Mouse (Mus musculus): ENCODE results near the gene Atf3. TPM values are rescaled to one million over a fixed set of nuclear protein-coding genes. Genes with fewer than 3 reads are reported as not detected.

Gene Atf3
- total RNA-seq, 2 experiments from 2014 or later = 0.52 to 0.67 TPM

DNA sequence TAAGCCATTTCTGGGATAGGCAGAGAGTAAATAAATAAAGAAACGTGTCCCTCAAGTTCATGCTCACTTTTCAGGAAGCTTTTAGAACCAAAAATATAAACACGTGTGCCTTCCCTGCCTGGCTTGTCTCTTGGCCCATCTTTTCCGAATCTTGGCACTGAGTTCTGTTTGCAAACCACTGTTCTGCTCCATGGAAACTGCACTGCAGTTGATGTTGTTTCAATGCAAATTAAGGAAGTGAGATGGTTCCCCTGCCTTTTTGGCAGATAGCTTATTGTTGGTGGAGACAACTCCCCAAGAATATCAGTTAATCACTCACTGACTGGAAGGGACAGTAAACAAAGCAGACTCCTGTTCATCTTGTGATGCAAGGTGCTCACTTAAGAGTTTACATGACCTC, 95.1 kb downstream of the Atf3 start:
- no peak for DNase-seq (ENCODE audit: low spot score in 2 of 2)
- no peak overlapping the region for H3K27ac ChIP-seq
- H3K4me3 ChIP-seq = no peak overlapping the region
- no peak for TF ChIP-seq CTCF (conservative IDR thresholded peaks at IDR 0.05)

Other genes with a start within 250 kb of the Atf3 start
- 1 to 10 TPM; 1.6 to 1.7 TPM for gene Vash2, start 238.7 kb downstream of the Atf3 start, total RNA-seq (2021)
- gene Flvcr1, start 191.9 kb downstream of the Atf3 start, total RNA-seq (2021) = 10 to 100 TPM; 16.9 to 18.9 TPM
- not detected for gene Spata45, start 181.4 kb downstream of the Atf3 start, total RNA-seq (2021)
- 10 to 100 TPM; 38.4 to 48.7 TPM for gene Tatdn3, start 155.1 kb downstream of the Atf3 start, total RNA-seq (2021)
- gene Nsl1, start 155.0 kb downstream of the Atf3 start, total RNA-seq (2021) = 1 to 10 TPM in 1 of 2 experiments, under 1 TPM in 1; 0.87 to 1.3 TPM
- 1 to 10 TPM in 1 of 2 experiments, under 1 TPM in 1; 0.98 to 1.7 TPM for gene Batf3, start 120.2 kb downstream of the Atf3 start, total RNA-seq (2021)
- not detected for gene Fam71a, start 53.2 kb downstream of the Atf3 start, total RNA-seq (2021)
- 10 to 100 TPM; 61.5 to 70.8 TPM for gene Nenf, start 100.2 kb upstream of the Atf3 start, total RNA-seq (2021)
- gene Tmem206, start 107.9 kb upstream of the Atf3 start, total RNA-seq (2021) = 1 to 10 TPM; 8.0 to 8.7 TPM
- gene Ppp2r5a, start 185.2 kb upstream of the Atf3 start, total RNA-seq (2021) = 10 to 100 TPM; 68.6 to 73.2 TPM

All from layer of hippocampus, adult 2 months (tissue).